Mouse (Mus musculus) cerebellum, adult 2 months (tissue): ENCODE results near the gene Mipep. TPM values are rescaled to one million over a fixed set of nuclear protein-coding genes. Genes with fewer than 3 reads are reported as not detected.

Source experiments
- DNase-seq, 2 experiments: peaks; one replicate each; pipeline ENCODE4 v3.0.0; 2021
- H3K27ac ChIP-seq: fragments of 200-500 bp; 2 replicates; pipeline ENCODE4 v1.5.1; 2012; ENCODE audit warnings: low read length, control low read depth, inconsistent platforms; ENCODE audit not compliant: insufficient read depth
- H3K27me3 ChIP-seq: fragments of 200-500 bp; 2 replicates; pipeline ENCODE4 v1.6.1; 2012; ENCODE audit warnings: inconsistent platforms, mild to moderate bottlenecking, low read length, moderate library complexity; ENCODE audit not compliant: control insufficient read depth, insufficient read depth
- H3K4me1 ChIP-seq: fragments of 200-500 bp; 2 replicates; pipeline ENCODE4 v1.6.1; 2011; ENCODE audit warnings: low read length; ENCODE audit not compliant: control insufficient read depth, insufficient read depth
- H3K4me3 ChIP-seq: fragments of 200-500 bp; replicated peaks from 2 replicates; pipeline ENCODE3; 2011; ENCODE audit warnings: mild to moderate bottlenecking, low read depth, low read length, control low read depth; ENCODE audit not compliant: insufficient read depth
- CTCF ChIP-seq: fragments of 200-500 bp; IDR thresholded peaks from 2 replicates; pipeline ENCODE4 v1.5.1; 2011; ENCODE audit warnings: low read depth, mild to moderate bottlenecking, control low read depth, low read length, moderate library complexity, borderline replicate concordance; ENCODE audit not compliant: insufficient read depth
- POLR2A ChIP-seq: fragments of 200-500 bp; IDR thresholded peaks from 2 replicates; pipeline ENCODE4 v1.6.1; 2011; ENCODE audit warnings: low read length, control low read depth, borderline replicate concordance; ENCODE audit not compliant: insufficient read depth
- WGBS: fragments of 180-500 bp; shearing (Covaris S2); methylation state at CpG from one replicate; pipeline ENCODE4 v1.1.7; 2018; 5-methylcytosine and 5-hydroxymethylcytosine counted together
- polyA plus RNA-seq: library from polyadenylated mRNA; depleted of rRNA; stranded (reverse); fragments of >200 nt; gene quantifications from 2 replicates; pipeline ENCODE4 v1.2.3, GENCODE M21; 2012; rRNA removed

The Mipep gene
- polyA plus RNA-seq, 1 experiment, result 17.9 TPM

DNA sequence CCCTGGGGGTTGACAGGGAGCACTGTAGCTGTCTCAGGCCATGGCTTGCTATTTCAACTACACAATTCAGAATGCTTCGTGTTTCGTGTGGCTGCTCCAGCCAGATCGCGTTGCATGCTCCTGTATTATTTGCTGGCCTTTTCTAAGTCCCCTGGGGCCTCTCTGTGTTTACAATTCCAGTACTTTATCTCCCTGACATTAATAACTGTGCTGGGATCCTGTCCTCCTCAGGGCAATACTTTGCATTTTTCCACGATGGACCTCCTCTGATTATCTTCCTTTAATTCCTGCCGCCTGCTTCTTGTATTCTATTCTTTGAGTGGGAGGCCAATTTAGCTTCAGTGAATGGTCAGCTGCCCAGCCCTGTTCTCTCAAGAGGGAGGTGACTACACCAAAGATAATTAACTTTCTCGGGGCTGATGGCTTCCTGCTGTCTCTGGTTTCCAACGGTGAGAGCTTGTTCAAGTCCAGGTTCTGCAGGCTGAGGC lies 128.7 kb downstream of the Mipep start:
- no peak overlapping the region for H3K27ac ChIP-seq
- H3K4me3 ChIP-seq, result no peak overlapping the region
- H3K27me3 ChIP-seq, result no peaks in the 10 kb centered on the region
- TF ChIP-seq CTCF, result no peak
- no peak for TF ChIP-seq POLR2A
- 43% methylated on average over 8 of the region's 8 CpGs for WGBS
- H3K4me1 ChIP-seq, result no peaks in the 10 kb centered on the region
- no peak for DNase-seq

DNA sequence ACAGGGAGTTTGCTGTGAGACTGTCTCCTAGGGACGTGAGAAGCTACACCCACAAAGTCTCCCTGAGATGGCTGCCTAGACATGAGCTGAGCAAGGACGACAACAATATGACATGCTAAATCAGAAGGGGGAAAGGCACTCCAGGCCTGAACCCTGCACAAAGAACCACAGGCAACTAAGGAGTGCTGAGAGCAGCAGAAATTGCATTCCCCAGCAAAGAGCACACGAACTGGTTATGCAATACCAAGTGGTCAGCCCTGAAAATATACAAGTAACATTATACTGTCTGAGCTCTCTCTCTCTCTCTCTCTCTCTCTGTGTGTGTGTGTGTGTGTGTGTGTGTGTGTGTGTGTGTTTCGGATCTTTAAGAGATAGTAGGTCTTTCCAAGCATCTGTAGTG lies 132.3 kb downstream of the Mipep start:
- no peaks in the 10 kb centered on the region for H3K4me1 ChIP-seq
- TF ChIP-seq CTCF, result no peak
- no peak for TF ChIP-seq POLR2A
- no peak overlapping the region for H3K27ac ChIP-seq
- H3K4me3 ChIP-seq, result no peak overlapping the region
- no peak for DNase-seq
- no peaks in the 10 kb centered on the region for H3K27me3 ChIP-seq
- WGBS, result 56% methylated on average over 4 of the region's 4 CpGs

DNA sequence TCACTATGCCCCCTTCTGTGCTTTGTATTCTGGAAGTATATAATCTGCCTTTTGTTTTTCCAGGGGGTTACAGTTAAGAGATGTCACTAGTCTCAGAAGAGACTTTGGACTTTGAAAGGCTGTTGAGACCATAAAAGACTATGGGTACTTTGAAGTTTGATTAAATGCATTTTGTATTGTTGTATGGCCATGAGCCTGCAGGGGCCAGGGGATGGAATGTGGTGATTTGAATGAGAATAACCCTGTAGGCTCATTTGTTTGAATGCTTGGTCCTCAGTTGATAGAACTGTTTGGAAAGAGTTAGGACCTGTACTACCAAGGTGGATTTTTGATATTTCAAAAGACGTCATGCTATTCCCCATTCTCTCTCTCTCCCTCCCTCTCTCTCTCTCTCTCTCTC lies 141.6 kb downstream of the Mipep start:
- WGBS, result 58% methylated on average over 1 of the region's 1 CpGs
- Histone ChIP-seq H3K27me3 (no peaks in the 10 kb centered on the region), H3K4me3 (no peak overlapping the region), H3K27ac (no peak overlapping the region), H3K4me1 (no peaks in the 10 kb centered on the region)
- TF ChIP-seq CTCF, result no peak
- no peak for TF ChIP-seq POLR2A
- no peak for DNase-seq

DNA sequence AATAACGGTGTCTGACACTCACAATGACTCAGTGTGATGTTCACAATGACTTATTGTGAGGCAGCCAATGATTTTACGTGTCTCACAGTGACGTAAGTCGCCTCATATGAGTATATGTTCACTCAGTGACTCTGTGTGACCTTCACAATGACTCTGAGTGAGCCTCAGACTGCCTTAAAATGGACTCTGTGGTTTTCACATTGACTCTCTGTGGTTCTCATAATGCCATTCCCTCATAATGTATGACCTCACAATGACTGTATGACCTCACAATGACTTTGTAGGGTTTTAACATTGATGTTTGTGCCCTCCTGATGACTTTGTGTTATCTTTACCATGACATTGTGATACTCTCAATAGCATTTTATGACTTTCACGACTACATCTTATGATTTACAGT lies 151.3 kb downstream of the Mipep start:
- no peak for TF ChIP-seq POLR2A
- no peak for TF ChIP-seq CTCF
- H3K4me3 ChIP-seq, result no peak overlapping the region
- H3K27me3 ChIP-seq, result no peaks in the 10 kb centered on the region
- no peak for DNase-seq
- no peaks in the 10 kb centered on the region for H3K4me1 ChIP-seq
- no peak overlapping the region for H3K27ac ChIP-seq
- 79% methylated on average over 5 of the region's 5 CpGs for WGBS

DNA sequence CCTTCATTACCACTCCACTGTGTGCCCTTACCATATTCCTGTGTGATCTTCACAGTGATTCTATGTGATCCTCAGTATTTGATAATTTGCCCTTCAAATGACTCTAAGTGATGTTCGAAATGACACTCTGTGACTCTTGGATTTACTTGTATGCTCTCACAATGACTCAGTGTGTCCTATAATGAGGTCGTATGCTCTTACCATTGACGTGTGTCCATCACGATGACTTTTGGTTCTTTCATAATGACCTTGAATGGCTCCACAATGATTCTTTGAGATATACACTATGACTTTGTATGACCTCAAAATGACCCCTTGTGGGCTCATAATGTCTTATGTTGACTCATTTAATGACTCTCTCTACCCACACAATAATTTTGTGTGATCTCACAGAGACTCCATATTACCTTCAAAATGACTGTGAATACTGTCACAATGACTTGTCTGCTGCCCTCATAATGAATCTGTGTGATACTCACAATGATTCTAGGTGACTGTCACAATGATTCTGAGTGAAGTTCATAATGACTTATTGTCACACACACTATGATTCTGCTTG lies 153.2 kb downstream of the Mipep start:
- Histone ChIP-seq H3K27me3 (no peaks in the 10 kb centered on the region), H3K4me1 (no peaks in the 10 kb centered on the region), H3K27ac (no peak overlapping the region), H3K4me3 (no peak overlapping the region)
- WGBS, result 89% methylated on average over 4 of the region's 4 CpGs
- TF ChIP-seq CTCF (no peak), POLR2A (no peak)
- DNase-seq, result no peak

Other genes with a start within 250 kb of the Mipep start
- 5.7 and 6.2 TPM in 2 replicates for gene Spata13, start 150.6 kb upstream of the Mipep start, polyA plus RNA-seq
- gene C1qtnf9, start 16.4 kb upstream of the Mipep start, polyA plus RNA-seq, result 0.27 and 0.34 TPM in 2 replicates